Mouse (Mus musculus) gastrocnemius, postnatal 4 days (tissue): ENCODE results near the gene Cad. TPM values are rescaled to one million over a fixed set of nuclear protein-coding genes. Genes with fewer than 3 reads are reported as not detected.

Experiments
- DNase-seq, 2 experiments: peaks; one replicate each; pipeline ENCODE4 v3.0.0; 2021 to 2022; ENCODE audit warnings: low spot score in 2 of 2, mixed read lengths in 2 of 2
- total RNA-seq, 2 experiments: library from RNA; stranded (reverse); gene quantifications; 2 replicates each; pipeline ENCODE4 v1.2.3; 2021

Gene Cad
- total RNA-seq, 2 experiments from 2014 or later: 40.4 to 41.0 TPM

DNA sequence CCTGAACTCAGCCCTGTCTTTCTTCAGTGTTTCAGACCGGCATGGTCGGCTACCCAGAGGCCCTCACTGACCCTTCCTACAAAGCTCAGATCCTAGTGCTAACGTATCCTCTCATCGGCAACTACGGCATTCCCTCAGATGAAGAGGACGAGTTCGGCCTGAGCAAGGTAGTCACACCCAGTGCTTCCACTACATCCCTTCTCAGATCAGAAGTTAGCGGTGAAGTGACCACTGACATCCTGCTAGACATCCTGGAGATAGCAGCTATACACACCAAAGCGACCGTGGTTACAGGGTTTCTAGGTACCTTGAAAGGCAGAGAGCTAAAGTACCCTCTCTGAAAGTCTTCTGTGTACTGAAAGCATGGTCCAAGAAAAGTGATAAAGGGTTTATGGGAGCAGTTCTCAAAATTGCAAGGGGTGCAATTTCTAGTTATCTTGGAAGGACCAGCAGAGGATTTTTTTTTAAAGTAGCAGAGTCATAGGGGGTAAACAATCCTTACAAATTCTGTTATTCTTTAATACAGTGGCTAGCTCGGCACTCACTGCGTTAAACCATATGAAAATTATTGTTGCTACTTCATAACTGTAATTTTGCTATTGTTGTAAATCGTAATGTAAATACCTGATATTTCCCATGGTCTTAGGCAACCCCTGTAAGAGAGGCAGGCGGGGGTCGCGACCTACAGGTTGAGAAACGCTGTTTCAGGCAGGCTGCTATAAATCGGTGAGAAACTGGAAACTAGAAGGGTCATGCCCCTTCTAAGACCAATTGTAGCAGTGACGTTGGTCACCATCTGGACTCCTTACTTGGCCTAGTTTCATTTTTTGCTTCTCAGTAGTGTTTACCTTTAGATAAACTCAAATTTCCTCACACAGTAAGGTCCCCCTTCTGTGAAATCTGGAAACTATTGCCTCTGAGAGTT is 898 bp downstream of the Cad start:
- DNase-seq: no peak

DNA sequence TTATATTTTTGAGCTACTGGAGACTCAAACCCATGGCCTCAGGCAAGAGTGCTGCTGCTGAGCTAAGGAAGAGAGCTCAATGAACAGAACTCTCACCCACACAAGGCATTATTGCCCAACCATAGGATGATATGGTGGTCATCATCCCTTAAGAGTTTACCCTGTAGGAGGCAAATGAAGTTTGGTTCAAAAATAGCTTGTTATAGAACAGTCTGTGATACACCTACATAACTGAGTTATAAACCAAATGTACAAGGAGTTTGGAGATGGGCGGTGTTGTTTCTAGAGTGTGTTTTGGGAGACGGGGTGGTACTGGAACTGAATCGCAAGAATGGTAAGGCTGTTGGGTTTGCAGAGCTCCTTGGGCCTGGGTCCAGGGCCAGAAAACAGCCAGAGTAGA is 15.2 kb downstream of the Cad start:
- DNase-seq: no peak

DNA sequence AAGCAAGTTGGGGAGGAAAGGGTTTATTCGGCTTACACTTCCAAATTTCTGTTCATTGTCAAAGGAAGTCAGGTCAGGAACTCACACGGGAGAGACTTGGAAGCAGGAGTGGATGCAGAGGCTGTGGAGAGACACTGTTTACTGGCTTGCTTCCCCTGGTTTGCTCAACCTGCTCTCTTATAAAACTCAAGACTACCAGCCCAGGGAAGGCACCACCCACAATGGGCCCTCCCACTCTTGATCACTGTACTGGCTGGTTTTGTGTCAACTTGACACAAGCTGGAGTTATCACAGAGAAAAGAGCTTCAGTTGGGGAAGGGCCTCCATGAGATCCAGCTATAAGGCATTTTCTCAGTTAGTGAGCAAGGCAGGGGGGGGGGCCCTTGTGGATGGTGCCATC is 16.5 kb downstream of the Cad start:
- no peak for DNase-seq

DNA sequence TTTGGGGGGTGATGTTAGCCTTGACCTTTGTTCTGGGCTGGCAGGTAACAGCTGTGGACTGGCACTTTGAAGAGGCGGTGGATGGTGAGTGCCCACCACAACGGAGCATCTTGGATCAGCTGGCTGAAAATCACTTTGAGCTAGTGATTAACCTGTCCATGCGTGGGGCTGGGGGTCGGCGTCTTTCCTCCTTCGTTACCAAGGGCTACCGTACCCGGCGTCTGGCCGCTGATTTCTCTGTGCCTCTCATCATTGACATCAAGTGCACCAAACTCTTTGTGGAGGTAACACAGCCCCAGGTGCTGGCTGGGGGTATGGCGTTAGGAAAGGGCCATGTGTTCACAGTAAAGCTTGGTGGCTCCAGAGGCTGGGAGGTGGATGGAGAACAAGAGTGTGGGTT is 17.2 kb downstream of the Cad start:
- no peak for DNase-seq

DNA sequence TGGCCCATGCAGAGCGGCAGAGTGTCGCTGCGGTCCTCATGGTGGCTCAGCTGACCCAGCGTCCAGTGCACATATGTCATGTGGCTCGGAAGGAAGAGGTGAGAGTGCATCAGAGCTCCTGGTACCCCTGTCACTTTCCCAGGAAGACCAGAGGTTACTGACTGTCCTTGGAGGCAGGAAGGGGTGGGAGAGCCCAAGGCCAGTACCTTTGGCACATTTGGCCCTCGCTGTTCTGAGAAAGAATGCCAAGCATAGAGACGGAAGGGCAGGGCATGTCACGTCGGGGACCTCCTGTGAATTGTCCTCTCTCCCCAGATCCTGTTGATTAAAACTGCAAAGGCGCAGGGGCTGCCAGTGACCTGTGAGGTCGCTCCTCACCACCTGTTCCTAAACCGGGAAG is 18.6 kb downstream of the Cad start:
- no peak for DNase-seq

DNA sequence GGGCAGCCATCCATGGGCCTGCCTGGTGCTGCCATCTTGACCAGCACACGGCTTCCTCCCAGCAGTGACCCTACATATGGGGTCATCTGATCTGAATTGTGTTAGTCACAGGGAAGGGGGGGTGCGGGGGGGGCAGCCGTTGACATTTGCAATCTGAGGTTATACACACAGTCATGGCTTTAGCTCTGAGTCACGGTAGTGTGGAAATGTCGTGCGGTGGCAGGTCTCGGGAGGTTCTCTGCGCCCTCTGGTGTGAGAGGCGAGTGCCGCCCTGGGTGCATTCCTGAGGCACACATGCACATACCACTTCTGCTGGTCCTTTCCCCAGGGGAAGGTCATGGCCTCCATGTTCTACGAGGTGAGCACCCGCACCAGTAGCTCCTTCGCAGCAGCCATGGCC is 21.8 kb downstream of the Cad start:
- no peak for DNase-seq

DNA sequence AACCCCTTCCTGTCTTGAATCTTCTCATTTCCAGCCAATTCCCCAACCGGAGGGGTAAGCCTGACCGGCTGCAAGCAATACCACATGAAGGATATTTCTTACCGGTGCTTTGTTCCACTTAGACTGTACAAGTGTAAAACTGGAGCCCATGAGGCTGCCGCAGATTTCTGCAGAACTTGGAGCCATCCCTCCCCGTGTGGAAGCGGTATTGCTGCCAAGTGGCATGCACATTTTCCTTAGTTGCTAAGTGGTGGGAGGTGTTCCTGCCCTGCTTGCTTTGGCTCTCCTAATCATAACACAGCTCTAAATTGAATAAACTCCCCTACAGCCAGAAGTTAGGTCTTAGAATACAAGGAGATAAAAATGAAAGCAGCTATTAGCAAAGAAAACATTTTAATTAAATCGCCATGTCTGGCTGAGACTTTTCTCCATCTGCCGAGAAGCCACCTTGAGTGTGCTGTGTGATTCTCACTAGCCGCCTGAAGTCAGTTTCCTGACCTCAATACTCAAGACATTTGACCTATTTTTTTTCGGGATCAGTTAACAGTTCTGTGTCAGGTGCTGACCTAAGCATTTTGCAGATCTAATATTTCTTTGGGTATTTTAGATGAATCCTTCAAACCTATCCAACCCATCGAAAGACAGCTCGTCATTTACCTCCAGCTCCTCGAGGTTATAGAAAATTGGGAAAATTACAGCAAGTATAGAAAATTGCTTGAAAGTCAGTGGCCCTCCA is 25.6 kb downstream of the Cad start:
- no peak for DNase-seq

DNA sequence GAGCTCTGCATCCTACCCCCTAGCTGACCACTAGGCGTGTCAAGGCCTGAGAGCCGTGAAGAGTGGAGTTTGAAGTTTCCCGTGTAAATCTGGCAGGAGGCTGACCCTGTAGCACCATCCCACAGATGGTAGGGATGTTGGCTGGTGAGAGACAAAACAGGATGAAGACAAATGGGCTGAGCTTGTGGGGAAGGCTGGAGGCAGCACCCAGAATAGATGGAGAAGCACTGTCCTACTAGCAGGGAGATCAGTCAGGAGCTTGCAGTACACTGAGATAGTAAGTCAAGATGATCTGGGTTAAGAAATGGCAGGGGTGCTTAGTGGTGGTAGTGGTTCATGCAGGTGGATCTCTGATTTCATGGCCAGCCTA is 26.2 kb downstream of the Cad start:
- no peak for DNase-seq

DNA sequence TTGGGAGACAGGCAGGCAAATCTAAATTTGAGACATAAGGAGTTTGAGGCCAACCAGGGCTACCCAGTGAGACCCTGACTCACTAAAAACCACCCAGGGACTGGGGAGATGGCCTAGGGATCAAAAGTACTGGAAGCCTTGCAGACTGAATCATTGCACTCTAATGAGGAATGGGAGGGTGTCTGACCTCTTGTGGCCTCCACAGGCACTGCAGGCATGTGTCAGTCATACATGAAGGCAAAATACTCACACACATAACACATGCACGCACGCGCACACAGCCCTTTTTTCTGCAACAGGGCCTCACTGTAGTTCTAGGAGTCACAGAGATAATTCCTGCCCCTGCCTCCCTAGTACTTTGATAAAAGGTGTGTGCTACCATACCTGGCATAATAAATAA is 26.8 kb downstream of the Cad start:
- no peak for DNase-seq

DNA sequence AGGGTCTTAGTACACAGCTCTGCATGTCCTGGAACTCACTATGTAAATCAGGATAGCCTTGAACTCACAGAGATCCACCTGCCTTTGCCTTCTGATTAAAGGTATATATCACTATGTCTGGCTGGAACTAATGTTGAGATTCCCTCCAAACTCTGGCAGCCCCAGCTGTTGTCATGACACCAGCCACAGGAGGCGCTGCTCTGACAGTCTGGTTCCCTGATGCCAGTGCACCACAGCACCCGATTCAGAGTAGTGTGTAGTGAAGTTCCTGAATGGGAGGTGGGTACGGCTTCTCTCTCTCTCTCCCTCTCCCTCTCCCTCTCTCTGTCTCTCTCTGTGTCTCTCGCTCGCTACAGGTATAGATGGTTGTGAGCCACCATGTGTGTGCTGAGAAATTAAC is 27.8 kb downstream of the Cad start:
- peak in 1 of 2 experiments; percentile 68 for DNase-seq

DNA sequence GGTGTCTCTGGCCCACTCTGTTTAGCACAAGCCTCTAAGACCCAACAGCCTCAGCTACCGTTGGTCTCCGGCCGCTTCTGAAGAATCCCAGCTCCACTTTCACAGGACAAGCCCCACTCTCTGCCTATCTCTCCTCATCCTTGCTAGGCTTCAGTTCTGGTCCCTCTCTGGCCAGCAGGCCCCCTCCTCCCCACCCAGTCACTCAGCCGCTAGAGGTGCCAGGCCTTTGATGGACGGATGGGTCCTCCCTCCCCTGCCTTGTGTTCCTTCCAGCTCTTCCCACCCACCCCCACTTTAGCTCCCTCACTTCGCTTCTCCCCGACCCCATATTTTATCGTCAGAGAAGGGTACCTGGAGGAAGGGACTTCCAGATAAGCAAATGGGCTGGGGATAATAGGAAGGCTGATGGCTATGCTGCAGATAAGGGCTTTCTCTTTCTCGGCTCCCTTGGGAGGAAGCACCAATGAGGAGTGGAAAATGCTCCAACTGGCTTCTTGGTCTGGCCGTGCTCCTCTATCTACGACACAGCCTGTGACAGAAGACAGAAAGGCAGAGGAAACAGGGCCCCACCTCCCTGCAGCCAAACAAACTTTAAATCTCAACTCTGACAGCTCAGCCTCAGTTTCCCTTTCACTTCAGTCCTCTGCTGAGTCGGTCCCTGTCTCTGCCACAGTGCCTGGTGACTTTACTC is 28.5 kb downstream of the Cad start:
- DNase-seq: no peak

DNA sequence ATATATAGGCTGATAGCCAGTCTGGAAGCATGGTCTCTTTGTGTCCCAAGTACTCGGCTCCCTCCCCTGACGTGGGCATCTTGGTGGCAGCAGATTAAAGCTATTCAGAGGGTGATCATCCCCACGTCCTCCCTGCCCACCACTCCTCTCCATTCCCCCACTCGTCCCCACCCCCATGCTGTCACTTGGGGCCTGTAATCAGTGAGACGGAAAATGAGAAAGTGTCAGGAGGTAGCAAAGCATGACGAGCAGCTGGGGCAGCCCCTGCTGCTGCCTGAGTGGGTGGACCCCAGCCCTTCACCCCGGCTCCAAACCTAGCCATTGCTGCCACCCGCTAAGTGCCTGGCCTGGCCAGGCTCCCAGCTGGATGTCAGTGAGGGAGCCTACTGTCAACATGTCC is 29.4 kb downstream of the Cad start:
- DNase-seq: no peak

DNA sequence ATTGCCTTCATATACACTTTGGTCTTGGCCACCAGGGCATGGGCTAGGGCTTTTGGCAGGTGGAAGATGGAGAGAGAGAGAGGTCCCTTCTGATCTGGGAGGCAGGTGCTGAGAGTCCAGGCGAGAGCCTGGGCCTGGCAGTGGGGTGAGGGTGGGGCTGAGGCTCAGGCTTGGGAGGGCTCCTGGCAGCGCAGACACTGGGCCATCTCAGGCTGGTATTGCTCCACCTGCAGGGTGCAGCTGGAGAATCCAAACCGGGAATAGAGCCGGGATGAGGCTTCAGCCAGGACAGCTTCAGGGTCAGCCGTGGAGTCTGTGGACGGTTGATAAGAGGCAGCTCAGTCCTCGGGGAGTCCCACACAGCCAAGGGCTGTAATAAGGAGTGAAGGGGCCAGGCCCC is 32.0 kb downstream of the Cad start:
- no peak for DNase-seq

DNA sequence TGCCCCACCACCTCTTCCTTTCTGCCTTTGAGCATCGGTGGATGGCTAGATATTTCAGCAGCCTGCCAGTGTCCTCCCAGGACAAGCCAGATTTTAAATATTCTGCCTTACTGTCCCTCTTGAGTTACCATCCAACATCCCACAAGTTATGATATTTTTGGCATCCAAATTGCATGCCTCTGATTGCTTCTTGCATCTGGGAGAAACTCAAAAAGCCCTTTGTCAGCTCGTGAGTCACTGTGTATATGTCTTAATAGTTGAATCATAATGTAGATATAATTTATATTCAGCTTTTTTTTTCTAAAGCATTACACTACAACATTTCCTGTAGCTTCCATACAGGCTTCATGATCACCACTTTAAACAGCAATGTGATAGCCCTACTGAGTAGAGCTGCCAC is 32.6 kb downstream of the Cad start:
- DNase-seq: no peak

DNA sequence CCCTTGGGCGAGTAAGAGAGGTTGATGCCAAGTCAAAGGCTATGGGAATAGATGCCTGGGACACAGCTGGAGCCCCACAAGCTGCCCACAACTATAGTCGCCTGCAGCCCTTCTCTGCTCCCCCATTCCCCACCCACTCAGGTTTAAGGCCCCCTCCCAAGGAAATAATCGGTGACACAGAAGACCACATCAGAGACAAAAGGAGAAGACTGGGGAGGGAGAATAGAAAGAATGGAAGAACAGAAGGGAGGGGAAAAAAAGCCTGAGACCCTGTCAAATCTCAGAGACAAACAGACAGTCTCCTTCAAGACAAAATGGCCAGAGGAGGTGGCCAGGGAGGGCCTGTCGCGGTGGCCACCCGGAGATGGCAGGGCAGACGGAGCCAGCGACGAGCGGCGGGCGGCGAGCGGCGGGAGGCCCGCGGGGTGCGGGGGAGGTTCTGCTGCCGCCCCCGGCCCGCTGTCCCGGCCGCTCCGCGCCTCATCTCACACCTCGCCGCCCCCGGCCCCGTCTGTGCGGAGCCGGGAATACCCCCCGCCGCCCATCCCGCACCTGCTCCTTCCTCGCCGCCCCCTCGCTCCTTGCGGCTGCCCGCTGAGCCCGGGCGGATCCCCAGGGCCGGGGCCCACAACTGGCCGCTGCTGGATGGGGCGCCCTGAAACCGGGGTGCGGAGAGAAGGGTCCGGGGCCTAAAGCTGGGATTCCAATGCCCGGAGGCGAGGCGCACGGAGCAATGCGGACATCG is 37.8 kb downstream of the Cad start:
- no peak for DNase-seq

DNA sequence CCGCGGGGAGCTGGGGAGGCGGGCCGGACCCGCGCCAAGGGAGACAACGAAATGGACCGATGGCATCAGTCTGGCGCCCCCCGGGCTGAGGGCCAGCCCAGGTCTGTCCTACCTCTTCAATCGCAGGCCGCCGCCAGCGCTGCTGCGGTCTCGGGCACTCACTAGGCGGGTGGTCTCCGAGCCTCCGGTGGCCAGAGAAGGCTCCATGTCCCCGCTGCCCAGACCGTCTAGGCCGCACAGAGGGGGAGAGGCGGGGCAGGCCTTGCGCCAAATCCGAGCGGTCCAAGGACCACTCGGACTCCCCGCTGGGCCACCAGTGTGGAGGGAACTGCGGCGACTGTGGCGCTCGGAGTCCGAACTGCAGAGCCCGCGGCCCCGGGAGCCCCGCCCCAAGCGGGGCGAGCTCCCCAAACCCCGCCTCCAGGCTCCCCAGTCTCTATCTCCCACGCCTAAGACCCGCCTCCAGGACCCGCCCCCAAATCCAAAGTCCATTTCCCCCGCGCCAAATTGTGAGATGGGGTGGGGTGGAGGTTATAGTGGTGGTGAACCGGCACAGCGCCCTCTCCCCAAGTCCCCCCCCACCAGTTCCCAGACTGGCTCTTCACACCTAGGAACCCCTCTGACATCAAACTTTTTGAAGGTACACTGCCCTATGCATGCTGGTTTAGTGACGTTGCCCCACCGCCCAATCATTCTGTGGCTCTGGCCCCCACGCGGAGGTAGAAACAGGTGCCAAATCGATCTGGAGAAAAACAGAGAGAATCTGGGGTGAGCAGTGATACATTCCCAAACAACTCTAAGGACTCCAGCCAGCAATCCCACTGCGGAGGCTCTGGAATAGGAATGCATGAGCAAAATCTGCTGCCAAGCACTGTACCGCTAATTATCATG is 38.8 kb downstream of the Cad start:
- no peak for DNase-seq

DNA sequence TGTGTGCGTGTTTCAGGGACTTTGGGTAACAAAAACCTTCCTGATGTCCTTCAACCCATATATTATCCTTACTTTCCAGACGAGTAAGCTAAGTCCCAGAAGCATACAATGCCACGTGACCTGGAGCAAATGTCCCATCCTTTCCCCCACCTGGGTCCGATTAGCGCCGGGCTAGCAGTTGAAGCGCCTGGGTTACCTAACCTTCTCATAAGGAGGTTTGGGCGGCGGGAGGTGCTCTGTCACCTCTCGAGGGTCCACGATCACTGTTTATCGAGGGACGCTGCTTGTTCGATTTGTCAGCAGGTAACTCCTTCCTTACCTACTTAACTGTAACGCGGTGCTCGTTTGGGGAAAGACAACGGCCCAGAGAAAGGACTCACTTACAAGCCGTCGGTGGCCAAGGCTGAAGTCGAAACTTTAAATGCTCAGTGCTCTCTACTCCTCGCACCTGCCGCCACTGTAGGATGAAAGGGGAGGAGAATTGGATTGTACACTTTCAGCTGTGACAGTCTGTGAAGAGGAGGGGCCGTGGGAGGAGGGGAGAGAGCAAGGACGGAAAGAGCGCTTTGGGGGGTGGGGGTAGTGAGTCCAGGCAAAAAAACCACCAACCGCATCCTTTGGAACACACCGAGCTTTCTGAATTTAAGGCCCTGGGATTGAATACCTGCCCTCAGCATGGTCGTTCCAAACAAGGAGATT is 39.7 kb downstream of the Cad start:
- DNase-seq: no peak

DNA sequence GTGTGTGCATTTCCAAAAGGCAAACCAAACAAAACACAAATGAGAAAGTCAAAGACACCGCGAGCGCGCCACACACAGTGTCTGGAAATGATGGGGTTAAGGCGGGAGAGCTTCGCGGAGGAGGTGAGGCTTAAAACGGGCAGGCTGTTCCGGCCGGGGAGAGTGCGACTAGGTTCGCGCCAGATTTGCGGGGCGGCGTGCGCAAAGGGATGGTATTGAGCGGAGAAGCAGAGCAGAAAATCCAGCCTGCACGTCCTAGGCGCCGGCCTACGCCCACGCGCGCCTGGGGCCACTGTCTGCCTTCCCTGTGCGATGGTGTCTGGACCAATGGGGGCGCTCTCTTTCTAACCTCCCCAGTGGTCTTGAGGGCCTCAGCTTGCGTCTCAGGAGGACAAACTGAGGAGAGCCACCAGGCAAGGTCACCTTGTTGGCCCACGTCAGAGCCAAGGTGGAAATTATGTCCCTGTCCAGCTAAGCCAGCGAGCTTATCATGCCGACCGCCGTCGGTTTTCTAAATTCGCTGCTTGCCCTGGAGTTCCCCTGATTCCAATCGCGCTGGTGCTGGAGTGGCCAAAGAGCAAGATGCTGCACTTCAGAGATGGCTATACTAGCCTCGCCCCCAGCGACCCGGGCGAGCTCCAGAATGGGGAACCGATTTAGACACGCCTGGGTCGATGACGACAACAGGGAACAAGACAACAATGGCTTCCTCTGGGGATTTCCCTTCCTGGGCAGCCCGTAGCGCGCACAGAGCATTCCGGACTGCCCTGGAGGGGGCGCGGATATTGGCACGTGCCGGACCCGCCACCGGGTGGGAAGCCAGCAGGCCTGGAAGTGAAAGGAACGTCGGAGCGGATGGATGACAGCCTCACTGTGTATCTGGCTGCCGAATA is 40.5 kb downstream of the Cad start:
- DNase-seq: peak in 1 of 2 experiments; percentile 44
